Mouse (Mus musculus) myocyte (in vitro differentiated cells): ENCODE measurements at regions not wholly inside any gene's neighbourhood (a gene's known extent, or its start where the extent isn't known, plus 50 kb on each side); places are given as distances from the start of the nearest gene placed in this dataset.

Source experiments
- CEBPB ChIP-seq: IDR thresholded peaks from 2 replicates; pipeline ENCODE4 v1.6.1; 2011; ENCODE audit warnings: mild to moderate bottlenecking, moderate library complexity; ENCODE audit not compliant: poor library complexity, insufficient read depth, severe bottlenecking
- E2F4 ChIP-seq: IDR thresholded peaks from one replicate; pipeline ENCODE4 v1.6.1; 2011; ENCODE audit warnings: mild to moderate bottlenecking, control low read depth, moderate library complexity; ENCODE audit not compliant: insufficient read depth
- MAX ChIP-seq: IDR thresholded peaks from one replicate; pipeline ENCODE4 v1.6.1; 2011; ENCODE audit warnings: low read depth, mild to moderate bottlenecking, control low read depth
- MYOD1 ChIP-seq, 3 experiments: IDR thresholded peaks; one replicate each; pipeline ENCODE4 v1.6.1; 2011; ENCODE audit warnings: control low read depth in 2 of 3, low read depth in 2 of 3, mild to moderate bottlenecking in 2 of 3, moderate library complexity in 1 of 3; ENCODE audit not compliant: insufficient read length in 2 of 3, control insufficient read depth in 1 of 3
- MYOG ChIP-seq, 3 experiments: IDR thresholded peaks; one replicate each; pipeline ENCODE4 v1.6.1; 2011; ENCODE audit warnings: control low read depth in 2 of 3, low read depth in 2 of 3, mild to moderate bottlenecking in 2 of 3; ENCODE audit not compliant: insufficient read length in 2 of 3, control insufficient read depth in 1 of 3, insufficient read depth in 1 of 3
- POLR2A ChIP-seq: IDR thresholded peaks from one replicate; pipeline ENCODE4 v1.6.1; 2011; ENCODE audit warnings: low read depth, mild to moderate bottlenecking, control low read depth, moderate library complexity; ENCODE audit not compliant: insufficient read length
- POLR2AphosphoS2 ChIP-seq: IDR thresholded peaks from one replicate; pipeline ENCODE4 v1.6.1; 2011; ENCODE audit warnings: low read depth, control low read depth; ENCODE audit not compliant: insufficient read length
- REST ChIP-seq: IDR thresholded peaks from one replicate; pipeline ENCODE4 v1.6.1; 2011; ENCODE audit warnings: mild to moderate bottlenecking, control low read depth, moderate library complexity; ENCODE audit not compliant: insufficient read depth, insufficient read length
- TCF12 ChIP-seq: IDR thresholded peaks from one replicate; pipeline ENCODE4 v1.6.1; 2011; ENCODE audit warnings: mild to moderate bottlenecking, control low read depth; ENCODE audit not compliant: poor library complexity, insufficient read depth, severe bottlenecking
- USF1 ChIP-seq: IDR thresholded peaks from one replicate; pipeline ENCODE4 v1.6.1; 2011; ENCODE audit warnings: low read depth, mild to moderate bottlenecking, control low read depth, moderate library complexity

DNA sequence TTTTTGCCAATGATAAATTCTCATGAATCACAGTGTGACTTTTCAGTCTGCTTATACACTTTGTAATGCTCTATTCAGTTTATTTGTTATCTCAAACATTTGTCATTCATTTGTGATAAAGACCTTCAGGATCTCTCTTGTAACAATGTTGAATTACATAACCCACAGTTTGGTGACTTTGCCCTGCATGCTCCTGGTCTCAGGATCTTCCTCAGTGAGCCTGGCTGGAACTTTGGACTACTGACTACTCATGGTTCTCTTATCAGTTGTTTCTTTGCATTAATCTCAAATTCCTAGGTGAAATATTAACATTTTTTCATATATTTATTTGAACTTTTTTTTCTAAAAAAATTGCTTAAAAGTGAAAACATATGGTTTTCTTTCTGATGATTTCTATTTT lies 75.7 kb upstream of the Gm28710 start:
- TF ChIP-seq POLR2A (no peak), MYOG (IDR thresholded peaks at IDR 0.05; ENCODE audit: control insufficient read depth in 1 of 3, insufficient read depth in 1 of 3, insufficient read length in 2 of 3, low read depth in 2 of 3) (no peak), CEBPB (no peak), REST (no peak), E2F4 (no peak), MAX (no peak), USF1 (no peak), TCF12 (no peak), POLR2AphosphoS2 (no peak), MYOD1 (IDR thresholded peaks at IDR 0.05; ENCODE audit: control insufficient read depth in 1 of 3, insufficient read length in 2 of 3, low read depth in 2 of 3) (no peak)
